Mouse (Mus musculus): Measurements from ENCODE around the gene Tjp2. TPM values are rescaled to one million over a fixed set of nuclear protein-coding genes. Genes with fewer than 3 reads are reported as not detected.
"Not testable (repeated sequence)": the region's sequence is repeated elsewhere in the genome, so short reads cannot be mapped to it uniquely, and the experiment has no call there.

The Tjp2 gene
- polyA plus RNA-seq, 1 experiment from 2014 or later, result 26.9 TPM

- H3K4me2 ChIP-seq (ENCODE audit: low read depth, severe bottlenecking), result no peak overlapping the region
- no peak overlapping the region for H3K9ac ChIP-seq (ENCODE audit: low read length)
- H3K4me3 ChIP-seq (ENCODE audit: low read depth, low read length), result no peak overlapping the region
- no peak overlapping the region for H3K27ac ChIP-seq (replicated peaks; ENCODE audit: low read depth, low read length)
- WGBS, result 87% methylated on average over 4 of the region's 4 CpGs
- ATAC-seq (ENCODE audit: insufficient number of reproducible peaks, low FRiP score, low TSS enrichment, low read depth) (no peak), DNase-seq (ENCODE audit: low spot score) (no peak)
- H3K9me3 ChIP-seq (ENCODE audit: control insufficient read depth, low read length), result no peaks in the 10 kb centered on the region
- H3K36me3 ChIP-seq (ENCODE audit: control insufficient read depth, insufficient read depth, low read length), result no peaks in the 10 kb centered on the region
- no peaks in the 10 kb centered on the region for H3K4me1 ChIP-seq (ENCODE audit: control insufficient read depth, insufficient read depth, low read length)
- no peaks in the 10 kb centered on the region for H3K27me3 ChIP-seq (ENCODE audit: control insufficient read depth, insufficient read depth, low read length)
Measured at GRCm38 (mm10) chr19:24238011-24238410, 13.2 kb upstream of the Tjp2 start.

- not testable (repeated sequence) for H3K4me2 ChIP-seq (ENCODE audit: low read depth, severe bottlenecking); H3K4me1 ChIP-seq (ENCODE audit: control insufficient read depth, insufficient read depth, low read length); H3K4me3 ChIP-seq (ENCODE audit: low read depth, low read length); H3K27ac ChIP-seq (replicated peaks; ENCODE audit: low read depth, low read length); DNase-seq (ENCODE audit: low spot score); H3K9ac ChIP-seq (ENCODE audit: low read length); H3K36me3 ChIP-seq (ENCODE audit: control insufficient read depth, insufficient read depth, low read length); H3K27me3 ChIP-seq (ENCODE audit: control insufficient read depth, insufficient read depth, low read length); ATAC-seq (ENCODE audit: insufficient number of reproducible peaks, low FRiP score, low TSS enrichment, low read depth); H3K9me3 ChIP-seq (ENCODE audit: control insufficient read depth, low read length)
- 84% methylated on average over 1 of the region's 1 CpGs for WGBS
Measured at GRCm38 (mm10) chr19:24232356-24232755, 7.5 kb upstream of the Tjp2 start.

- DNase-seq (ENCODE audit: low spot score), result peak; percentile 60
- Histone ChIP-seq H3K4me3 (ENCODE audit: low read depth, low read length) (peak overlapping the region; percentile 33), H3K4me2 (ENCODE audit: low read depth, severe bottlenecking) (peak overlapping the region; percentile 64), H3K4me1 (ENCODE audit: control insufficient read depth, insufficient read depth, low read length) (no peaks in the 10 kb centered on the region; the same call in 1 of the 2 replicates), H3K27ac (replicated peaks; ENCODE audit: low read depth, low read length) (no peak overlapping the region), H3K36me3 (ENCODE audit: control insufficient read depth, insufficient read depth, low read length) (no peaks in the 10 kb centered on the region), H3K9me3 (ENCODE audit: control insufficient read depth, low read length) (no peaks in the 10 kb centered on the region), H3K9ac (ENCODE audit: low read length) (no peak overlapping the region), H3K27me3 (ENCODE audit: control insufficient read depth, insufficient read depth, low read length) (peaks cover 16% of the 10 kb centered on the region)
- no peak for ATAC-seq (ENCODE audit: insufficient number of reproducible peaks, low FRiP score, low TSS enrichment, low read depth)
- WGBS, result 3% methylated on average over 17 of the region's 17 CpGs
Measured at GRCm38 (mm10) chr19:24225305-24225696, 471 bp upstream of the Tjp2 start.

GRCm38 (mm10) chr19:24223851-24224251 lies 979 bp downstream of the Tjp2 start:
- Histone ChIP-seq H3K9ac (ENCODE audit: low read length) (no peak overlapping the region), H3K36me3 (ENCODE audit: control insufficient read depth, insufficient read depth, low read length) (no peaks in the 10 kb centered on the region), H3K9me3 (ENCODE audit: control insufficient read depth, low read length) (no peaks in the 10 kb centered on the region), H3K27me3 (ENCODE audit: control insufficient read depth, insufficient read depth, low read length) (peaks cover 16% of the 10 kb centered on the region), H3K4me2 (ENCODE audit: low read depth, severe bottlenecking) (peak overlapping the region; percentile 64; the same call in 1 of the 2 replicates), H3K27ac (replicated peaks; ENCODE audit: low read depth, low read length) (no peak overlapping the region), H3K4me3 (ENCODE audit: low read depth, low read length) (peak overlapping the region; percentile 33), H3K4me1 (ENCODE audit: control insufficient read depth, insufficient read depth, low read length) (no peaks in the 10 kb centered on the region; the same call in 1 of the 2 replicates)
- peak; percentile 42 for DNase-seq (ENCODE audit: low spot score)
- 14% methylated on average over 11 of the region's 11 CpGs for WGBS
- no peak for ATAC-seq (ENCODE audit: insufficient number of reproducible peaks, low FRiP score, low TSS enrichment, low read depth)

- Histone ChIP-seq H3K4me1 (ENCODE audit: control insufficient read depth, insufficient read depth, low read length) (no peaks in the 10 kb centered on the region; the same call in 1 of the 2 replicates), H3K9ac (ENCODE audit: low read length) (no peak overlapping the region), H3K27ac (replicated peaks; ENCODE audit: low read depth, low read length) (no peak overlapping the region), H3K4me2 (ENCODE audit: low read depth, severe bottlenecking) (no peak overlapping the region), H3K9me3 (ENCODE audit: control insufficient read depth, low read length) (no peaks in the 10 kb centered on the region), H3K36me3 (ENCODE audit: control insufficient read depth, insufficient read depth, low read length) (no peaks in the 10 kb centered on the region), H3K27me3 (ENCODE audit: control insufficient read depth, insufficient read depth, low read length) (peaks cover 16% of the 10 kb centered on the region), H3K4me3 (ENCODE audit: low read depth, low read length) (no peak overlapping the region)
- no peak for DNase-seq (ENCODE audit: low spot score)
- no peak for ATAC-seq (ENCODE audit: insufficient number of reproducible peaks, low FRiP score, low TSS enrichment, low read depth)
- WGBS, result 84% methylated on average over 4 of the region's 4 CpGs
Measured at GRCm38 (mm10) chr19:24221455-24221854, 3.4 kb downstream of the Tjp2 start.

GRCm38 (mm10) chr19:24220795-24221445 lies 3.9 kb downstream of the Tjp2 start:
- Histone ChIP-seq H3K27ac (replicated peaks; ENCODE audit: low read depth, low read length) (no peak overlapping the region), H3K4me1 (ENCODE audit: control insufficient read depth, insufficient read depth, low read length) (no peaks in the 10 kb centered on the region; the same call in 1 of the 2 replicates), H3K4me3 (ENCODE audit: low read depth, low read length) (no peak overlapping the region), H3K27me3 (ENCODE audit: control insufficient read depth, insufficient read depth, low read length) (peaks cover 14% of the 10 kb centered on the region), H3K9ac (ENCODE audit: low read length) (no peak overlapping the region), H3K9me3 (ENCODE audit: control insufficient read depth, low read length) (no peaks in the 10 kb centered on the region), H3K4me2 (ENCODE audit: low read depth, severe bottlenecking) (no peak overlapping the region), H3K36me3 (ENCODE audit: control insufficient read depth, insufficient read depth, low read length) (no peaks in the 10 kb centered on the region)
- DNase-seq (ENCODE audit: low spot score) (no peak), ATAC-seq (ENCODE audit: insufficient number of reproducible peaks, low FRiP score, low TSS enrichment, low read depth) (no peak)
- 25% methylated on average over 14 of the region's 14 CpGs for WGBS

- Histone ChIP-seq H3K4me1 (ENCODE audit: control insufficient read depth, insufficient read depth, low read length) (no peaks in the 10 kb centered on the region), H3K4me3 (ENCODE audit: low read depth, low read length) (no peak overlapping the region), H3K27me3 (ENCODE audit: control insufficient read depth, insufficient read depth, low read length) (peaks cover 3% of the 10 kb centered on the region; the same call in 1 of the 2 replicates), H3K36me3 (ENCODE audit: control insufficient read depth, insufficient read depth, low read length) (no peaks in the 10 kb centered on the region), H3K27ac (replicated peaks; ENCODE audit: low read depth, low read length) (no peak overlapping the region), H3K9ac (ENCODE audit: low read length) (no peak overlapping the region), H3K4me2 (ENCODE audit: low read depth, severe bottlenecking) (no peak overlapping the region), H3K9me3 (ENCODE audit: control insufficient read depth, low read length) (no peaks in the 10 kb centered on the region)
- 51% methylated on average over 9 of the region's 9 CpGs for WGBS
- ATAC-seq (ENCODE audit: insufficient number of reproducible peaks, low FRiP score, low TSS enrichment, low read depth), result no peak
- DNase-seq (ENCODE audit: low spot score), result no peak
Measured at GRCm38 (mm10) chr19:24219011-24219410, 5.8 kb downstream of the Tjp2 start.

GRCm38 (mm10) chr19:24218291-24218690 lies 6.5 kb downstream of the Tjp2 start:
- no peak for ATAC-seq (ENCODE audit: insufficient number of reproducible peaks, low FRiP score, low TSS enrichment, low read depth)
- no peak overlapping the region for H3K4me2 ChIP-seq (ENCODE audit: low read depth, severe bottlenecking)
- WGBS, result 40% methylated on average over 2 of the region's 2 CpGs
- no peaks in the 10 kb centered on the region for H3K4me1 ChIP-seq (ENCODE audit: control insufficient read depth, insufficient read depth, low read length)
- H3K9ac ChIP-seq (ENCODE audit: low read length), result no peak overlapping the region
- no peak overlapping the region for H3K27ac ChIP-seq (replicated peaks; ENCODE audit: low read depth, low read length)
- H3K9me3 ChIP-seq (ENCODE audit: control insufficient read depth, low read length), result no peaks in the 10 kb centered on the region
- H3K4me3 ChIP-seq (ENCODE audit: low read depth, low read length), result no peak overlapping the region
- no peaks in the 10 kb centered on the region for H3K27me3 ChIP-seq (ENCODE audit: control insufficient read depth, insufficient read depth, low read length)
- H3K36me3 ChIP-seq (ENCODE audit: control insufficient read depth, insufficient read depth, low read length), result no peaks in the 10 kb centered on the region
- no peak for DNase-seq (ENCODE audit: low spot score)

GRCm38 (mm10) chr19:24217851-24218250 lies 7.0 kb downstream of the Tjp2 start:
- H3K27me3 ChIP-seq (ENCODE audit: control insufficient read depth, insufficient read depth, low read length), result no peaks in the 10 kb centered on the region
- DNase-seq (ENCODE audit: low spot score) (no peak), ATAC-seq (ENCODE audit: insufficient number of reproducible peaks, low FRiP score, low TSS enrichment, low read depth) (no peak)
- no peak overlapping the region for H3K27ac ChIP-seq (replicated peaks; ENCODE audit: low read depth, low read length)
- no peak overlapping the region for H3K4me3 ChIP-seq (ENCODE audit: low read depth, low read length)
- no peaks in the 10 kb centered on the region for H3K36me3 ChIP-seq (ENCODE audit: control insufficient read depth, insufficient read depth, low read length)
- no peak overlapping the region for H3K4me2 ChIP-seq (ENCODE audit: low read depth, severe bottlenecking)
- no peaks in the 10 kb centered on the region for H3K9me3 ChIP-seq (ENCODE audit: control insufficient read depth, low read length)
- H3K4me1 ChIP-seq (ENCODE audit: control insufficient read depth, insufficient read depth, low read length), result no peaks in the 10 kb centered on the region
- H3K9ac ChIP-seq (ENCODE audit: low read length), result no peak overlapping the region

Data from limb, embryonic 11.5 days (tissue).